Mouse (Mus musculus) kidney, adult 9 months (tissue): ENCODE measurements around the gene Clec2g.

ENCODE experiments used
- DNase-seq: peaks from one replicate; pipeline ENCODE4 v3.0.0; 2022

The Clec2g gene

GRCm38 (mm10) chr6:129027451-129028248, 93.5 kb downstream of the Clec2g start:
- DNase-seq = no peak

GRCm38 (mm10) chr6:129030175-129030824, 96.1 kb downstream of the Clec2g start:
- DNase-seq = no peak

- DNase-seq = no peak
Measured at GRCm38 (mm10) chr6:129030964-129031363, 96.8 kb downstream of the Clec2g start.

- peak; percentile 32 for DNase-seq
Measured at GRCm38 (mm10) chr6:129033397-129033796, 99.2 kb downstream of the Clec2g start.
